ENCODE assay signal across 19 mouse cellular contexts in genomic region chr3:59278254-59278533, GRCm38 (mm10). TPM values are rescaled to one million over a fixed set of nuclear protein-coding genes. Genes with fewer than 3 reads are reported as not detected.
A peak's percentile ranks its signal among the peaks of the same experiment; 100 is the strongest.
DNase-seq lines count a peak whose midpoint lies in the region; ATAC-seq lines count a peak whose summit lies in the region.
"Had no signal": no experiment of that assay in that cellular context is flagged by ENCODE, and none has a peak within 500 bp of the region (broad histone marks: within the 10 kb centered on the region; RNA-seq: fewer than 3 reads in every experiment).

No protein-coding gene starts in this region.

- no peak overlapping the region for H3K4me3 ChIP-seq in forebrain, embryonic 11.5 days (ENCODE audit: low read depth, low read length)
- H3K4me3 ChIP-seq in forebrain, embryonic 12.5 days (replicated peaks): no peak overlapping the region
- H3K4me3 ChIP-seq in midbrain, embryonic 10.5 days: no peak overlapping the region
- no peak overlapping the region for H3K4me3 ChIP-seq in midbrain, embryonic 13.5 days (replicated peaks)
- H3K4me3 ChIP-seq in midbrain, embryonic 15.5 days: no peak overlapping the region
- H3K4me3 ChIP-seq: embryonic facial prominence, embryonic 10.5 days; forebrain, embryonic 15.5 days; heart, embryonic 10.5 days; hindbrain, embryonic 15.5 days had no signal

- ATAC-seq in forebrain, embryonic 11.5 days (replicated peaks; ENCODE audit: low FRiP score): peak; percentile 24; the same call in 1 of the 2 replicates
- no peak for ATAC-seq in forebrain, embryonic 12.5 days (ENCODE audit: low FRiP score)
- ATAC-seq in midbrain, embryonic 13.5 days: no peak
- peak; percentile 10 for ATAC-seq in CD4-positive, CD25-positive, alpha-beta regulatory T cell, adult 4 months
- peak; percentile 60; the same call in 1 of the 2 replicates for ATAC-seq in midbrain, embryonic 15.5 days (replicated peaks)
- ATAC-seq: inflammation-experienced regulatory T-cells, adult 6 months had no signal

- H3K36me3 ChIP-seq in forebrain, embryonic 11.5 days (ENCODE audit: control insufficient read depth, insufficient read depth, low read length): no peaks in the 10 kb centered on the region
- H3K36me3 ChIP-seq in forebrain, embryonic 12.5 days (replicated peaks): no peaks in the 10 kb centered on the region
- no peaks in the 10 kb centered on the region for H3K36me3 ChIP-seq in midbrain, embryonic 10.5 days
- H3K36me3 ChIP-seq in midbrain, embryonic 13.5 days: 0 out of 2 replicates have a peak, but pooled peaks cover 6% of the 10 kb centered on the region
- no peaks in the 10 kb centered on the region for H3K36me3 ChIP-seq in midbrain, embryonic 15.5 days (replicated peaks)
- H3K36me3 ChIP-seq: embryonic facial prominence, embryonic 10.5 days had no signal

- H3K9me3 ChIP-seq in forebrain, embryonic 11.5 days (ENCODE audit: control insufficient read depth, low read length): no peaks in the 10 kb centered on the region
- H3K9me3 ChIP-seq in forebrain, embryonic 12.5 days: no peaks in the 10 kb centered on the region
- H3K9me3 ChIP-seq in midbrain, embryonic 10.5 days (replicated peaks): no peaks in the 10 kb centered on the region
- H3K9me3 ChIP-seq in midbrain, embryonic 13.5 days: no peaks in the 10 kb centered on the region
- no peaks in the 10 kb centered on the region for H3K9me3 ChIP-seq in midbrain, embryonic 15.5 days
- H3K9me3 ChIP-seq: embryonic facial prominence, embryonic 10.5 days; forebrain, embryonic 15.5 days; heart, embryonic 10.5 days; hindbrain, embryonic 15.5 days had no signal

- no peak overlapping the region for H3K4me2 ChIP-seq in forebrain, embryonic 11.5 days (ENCODE audit: low read depth, low read length, severe bottlenecking)
- H3K4me2 ChIP-seq in forebrain, embryonic 12.5 days: no peak overlapping the region
- no peak overlapping the region for H3K4me2 ChIP-seq in midbrain, embryonic 13.5 days (replicated peaks)
- H3K4me2 ChIP-seq in midbrain, embryonic 15.5 days: no peak overlapping the region
- H3K4me2 ChIP-seq: forebrain, embryonic 15.5 days; hindbrain, embryonic 15.5 days had no signal

- peak overlapping the region; percentile 31; the same call in 1 of the 2 replicates for H3K27ac ChIP-seq in forebrain, embryonic 11.5 days (ENCODE audit: low read depth, low read length)
- no peak overlapping the region for H3K27ac ChIP-seq in forebrain, embryonic 12.5 days
- peak overlapping the region; percentile 59 for H3K27ac ChIP-seq in midbrain, embryonic 10.5 days (replicated peaks)
- H3K27ac ChIP-seq in midbrain, embryonic 13.5 days: no peak overlapping the region
- no peak overlapping the region for H3K27ac ChIP-seq in midbrain, embryonic 15.5 days
- H3K27ac ChIP-seq: embryonic facial prominence, embryonic 10.5 days; forebrain, embryonic 15.5 days; heart, embryonic 10.5 days; hindbrain, embryonic 15.5 days had no signal

- H3K9ac ChIP-seq in forebrain, embryonic 11.5 days (ENCODE audit: low read length): no peak overlapping the region
- H3K9ac ChIP-seq in forebrain, embryonic 12.5 days: no peak overlapping the region
- H3K9ac ChIP-seq in midbrain, embryonic 13.5 days (replicated peaks): no peak overlapping the region
- H3K9ac ChIP-seq in midbrain, embryonic 15.5 days: no peak overlapping the region
- H3K9ac ChIP-seq: forebrain, embryonic 15.5 days; hindbrain, embryonic 15.5 days had no signal

- DNase-seq in forebrain, embryonic 11.5 days (ENCODE audit: low spot score): no peak
- DNase-seq in midbrain, embryonic 10.5 days (ENCODE audit: low spot score): no peak
- no peak for DNase-seq in right cerebral cortex, postnatal 14 days
- DNase-seq: B cell, adult 2 months; cerebellum, adult 2 months; cerebellum, postnatal 10 days; heart, adult 18-20 months; heart, postnatal 10 days; heart, postnatal 4 days had no signal

- 89% methylated on average over 3 of the region's 3 CpGs for WGBS in forebrain, embryonic 11.5 days
- 74% methylated on average over 3 of the region's 3 CpGs for WGBS in forebrain, embryonic 12.5 days
- WGBS in midbrain, embryonic 10.5 days: 71% methylated on average over 3 of the region's 3 CpGs
- 81% methylated on average over 3 of the region's 3 CpGs for WGBS in midbrain, embryonic 13.5 days
- 79% methylated on average over 3 of the region's 3 CpGs for WGBS in midbrain, embryonic 15.5 days

- peaks cover 4% of the 10 kb centered on the region; the same call in 1 of the 2 replicates for H3K4me1 ChIP-seq in forebrain, embryonic 11.5 days (replicated peaks; ENCODE audit: control insufficient read depth, insufficient read depth, low read length)
- H3K4me1 ChIP-seq in forebrain, embryonic 12.5 days: peaks cover 9% of the 10 kb centered on the region
- peaks cover 19% of the 10 kb centered on the region for H3K4me1 ChIP-seq in midbrain, embryonic 10.5 days
- peaks cover 8% of the 10 kb centered on the region; the same call in 1 of the 2 replicates for H3K4me1 ChIP-seq in midbrain, embryonic 13.5 days (replicated peaks)
- H3K4me1 ChIP-seq in midbrain, embryonic 15.5 days: no peaks in the 10 kb centered on the region
- H3K4me1 ChIP-seq: forebrain, embryonic 15.5 days; heart, embryonic 10.5 days; hindbrain, embryonic 15.5 days had no signal

- no peaks in the 10 kb centered on the region for H3K27me3 ChIP-seq in forebrain, embryonic 11.5 days (ENCODE audit: control insufficient read depth, insufficient read depth, low read length)
- H3K27me3 ChIP-seq in forebrain, embryonic 12.5 days: no peaks in the 10 kb centered on the region
- H3K27me3 ChIP-seq in midbrain, embryonic 10.5 days (ENCODE audit: low read depth, poor library complexity, severe bottlenecking): no peaks in the 10 kb centered on the region
- no peaks in the 10 kb centered on the region for H3K27me3 ChIP-seq in midbrain, embryonic 13.5 days
- no peaks in the 10 kb centered on the region for H3K27me3 ChIP-seq in midbrain, embryonic 15.5 days (replicated peaks)
- H3K27me3 ChIP-seq: forebrain, embryonic 15.5 days; hindbrain, embryonic 15.5 days; Patski had no signal

RNA-seq across cellular contexts. Expression of gene P2ry12, which starts 15.5 kb away (rescaled TPM):
- 1.9 and 2.0 TPM in 2 replicates for polyA plus RNA-seq in forebrain, embryonic 11.5 days (2014; fragmentation: Nextera tagmentation; extraction: Ambion mirVana)
- 2.9 and 4.4 TPM in 2 replicates for polyA plus RNA-seq in forebrain, embryonic 12.5 days (2016; fragmentation: Nextera tagmentation; extraction: Ambion mirVana)
- 0.70 and 1.9 TPM in 2 replicates for polyA plus RNA-seq in midbrain, embryonic 10.5 days (2016; fragmentation: Nextera tagmentation; extraction: Ambion mirVana)
- polyA plus RNA-seq in midbrain, embryonic 13.5 days (2015; fragmentation: Nextera tagmentation; extraction: Ambion mirVana): 5.9 and 6.4 TPM in 2 replicates
- under 1 TPM in 1 of 2 experiments, not detected in 1; 0.48 TPM for polyA plus RNA-seq in CD4-positive, CD25-positive, alpha-beta regulatory T cell, adult 4 months (2017; shearing (Covaris generic))
- polyA plus RNA-seq in midbrain, embryonic 15.5 days (2015; fragmentation: Nextera tagmentation; extraction: Ambion mirVana): 5.9 and 7.7 TPM in 2 replicates
- polyA plus RNA-seq: Patski had no signal

Comparison
In these comparisons a context has a peak if more than half of its experiments do, and no peak if none do; other contexts are left out.
1. ATAC-seq: peak in forebrain, embryonic 11.5 days (single experiment), CD4-positive, CD25-positive, alpha-beta regulatory T cell, adult 4 months (single experiment) and midbrain, embryonic 15.5 days (single experiment); none in forebrain, embryonic 12.5 days (single experiment) and midbrain, embryonic 13.5 days (single experiment).
2. H3K27ac ChIP-seq: peak in forebrain, embryonic 11.5 days (single experiment) and midbrain, embryonic 10.5 days (single experiment); none in forebrain, embryonic 12.5 days (single experiment), midbrain, embryonic 13.5 days (single experiment) and midbrain, embryonic 15.5 days (single experiment).